Mouse (Mus musculus) liver, embryonic 14 days (tissue): ENCODE results near the gene Phc3. TPM values are rescaled to one million over a fixed set of nuclear protein-coding genes. Genes with fewer than 3 reads are reported as not detected.

Source experiments
- polyA plus RNA-seq: library from polyadenylated mRNA; depleted of rRNA; stranded (reverse); fragments of >200 nt; gene quantifications from 2 replicates; pipeline ENCODE4 v1.2.3, GENCODE M21; 2012; rRNA removed

Phc3 gene
- polyA plus RNA-seq = 3.0 and 3.2 TPM in 2 replicates

GRCm38 (mm10) chr3:30969104-30969581 is at the start of gene Phc3:
TSS of gene Phc3 (minus strand) at chr3:30969415.

GRCm38 (mm10) chr3:30995283-30995898 is 26.2 kb upstream of the Phc3 start, which contains the start of gene Prkci:
TSS of gene Prkci (plus strand) at chr3:30995747.

GRCm38 (mm10) chr3:30855604-30856458 is 113.4 kb downstream of the Phc3 start, which contains the start of gene Gpr160:
TSS of gene Gpr160 (plus strand) at chr3:30855950.

Other genes with a start within 250 kb of the Phc3 start
- gene Samd7, start 223.1 kb downstream of the Phc3 start, polyA plus RNA-seq = 0.05 TPM in 2 replicates
- gene Sec62, start 176.5 kb downstream of the Phc3 start, polyA plus RNA-seq = 27.7 and 30.8 TPM in 2 replicates
- 1.5 and 2.0 TPM in 2 replicates for gene Gpr160, start 113.5 kb downstream of the Phc3 start, polyA plus RNA-seq
- gene Prkci, start 26.3 kb upstream of the Phc3 start, polyA plus RNA-seq = 4.7 and 5.6 TPM in 2 replicates
- gene Skil, start 125.6 kb upstream of the Phc3 start, polyA plus RNA-seq = 2.5 and 3.1 TPM in 2 replicates
- 0.03 and 0.07 TPM in 2 replicates for gene Cldn11, start 180.5 kb upstream of the Phc3 start, polyA plus RNA-seq